Mouse (Mus musculus): Measurements from ENCODE around the gene Trim46. TPM values are rescaled to one million over a fixed set of nuclear protein-coding genes. Genes with fewer than 3 reads are reported as not detected.

The Trim46 gene
- total RNA-seq, 1 experiment = 3.1 TPM

GRCm38 (mm10) chr3:89278107-89278506, 32.0 kb upstream of the Trim46 start:
- TF ChIP-seq CHD2 (IDR thresholded peaks at IDR 0.05; ENCODE audit: low read depth, low read length) (no peak), MAFK (IDR thresholded peaks at IDR 0.05; ENCODE audit: insufficient read depth, low read depth, low read length) (no peak), HCFC1 (IDR thresholded peaks at IDR 0.05; ENCODE audit: borderline replicate concordance, insufficient read depth, low read length) (no peak), ZC3H11A (IDR thresholded peaks at IDR 0.05; ENCODE audit: borderline replicate concordance, low read depth, low read length) (no peak), ZNF384 (IDR thresholded peaks at IDR 0.05; ENCODE audit: low read depth, low read length) (no peak)
- Histone ChIP-seq H3K4me1 (ENCODE audit: control insufficient read depth in 2 of 2, insufficient read depth in 2 of 2, low read length in 2 of 2, poor library complexity in 1 of 2) (peaks cover 0 to 17% of the 10 kb centered on the region in 2 experiments; a peak in 1 of 4 replicates), H3K36me3 (ENCODE audit: control insufficient read depth, insufficient read depth, low read length, poor library complexity, severe bottlenecking) (peaks cover 2% of the 10 kb centered on the region; the same call in 1 of the 2 replicates), H3K9ac (ENCODE audit: insufficient read depth, low read depth, low read length, poor library complexity, severe bottlenecking) (no peak overlapping the region), H3K4me3 (ENCODE audit: insufficient read depth in 1 of 2, low read depth in 1 of 2, low read length in 2 of 2, poor library complexity in 1 of 2, severe bottlenecking in 1 of 2) (no peak overlapping the region), H3K27ac (ENCODE audit: insufficient read depth, low read depth, low read length, poor library complexity, severe bottlenecking) (no peak overlapping the region), H3K9me3 (ENCODE audit: control insufficient read depth, insufficient read depth, low read depth, low read length) (no peaks in the 10 kb centered on the region)
- in situ Hi-C loops (cut with MboI; ENCODE audit: low sequenced_read_pairs in 2 of 2, unreplicated experiment in 2 of 2) = no loop called here
- DNase-seq (ENCODE audit: low read depth, low spot score) = no peak

DNA sequence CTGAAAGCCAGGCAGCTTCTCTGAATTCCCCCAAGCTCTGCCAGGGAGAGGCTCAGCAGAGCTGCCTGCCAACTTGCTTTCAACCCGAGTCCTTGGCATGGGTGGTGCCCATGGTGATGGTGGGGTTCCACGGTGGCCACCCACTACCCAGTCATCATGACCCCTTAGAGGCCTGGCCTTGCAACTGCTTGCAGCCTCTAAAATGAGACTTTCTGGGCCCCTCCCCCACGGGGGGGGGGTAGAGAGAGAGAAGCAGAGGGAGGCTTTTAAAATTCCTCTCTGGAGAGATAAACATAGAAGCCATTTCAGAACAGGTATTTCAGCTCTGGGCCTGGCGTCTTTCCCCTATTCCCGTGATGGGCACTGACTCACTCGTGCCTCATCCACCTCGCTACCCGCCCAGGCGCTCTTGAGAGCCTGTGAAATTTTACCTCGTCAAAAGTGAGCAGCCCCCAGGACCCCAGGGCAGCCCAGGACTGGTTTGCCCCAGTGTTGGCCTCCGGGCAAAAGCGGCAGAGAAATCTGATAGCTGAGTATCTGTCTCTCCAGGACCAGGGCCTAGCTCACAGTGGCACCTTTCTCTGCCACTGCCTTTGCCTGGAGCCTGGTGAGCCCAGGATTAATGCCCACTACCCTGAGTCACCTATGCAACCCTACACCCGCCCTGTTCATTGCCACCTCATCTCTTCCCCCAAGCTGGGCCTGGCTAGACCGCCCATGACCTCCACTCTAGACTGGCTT, 31.3 kb upstream of the Trim46 start:
- no peaks in the 10 kb centered on the region for H3K9me3 ChIP-seq (ENCODE audit: control insufficient read depth, insufficient read depth, low read depth, low read length)
- H3K9ac ChIP-seq (ENCODE audit: insufficient read depth, low read depth, low read length, poor library complexity, severe bottlenecking) = no peak overlapping the region
- in situ Hi-C loops (cut with MboI; ENCODE audit: low sequenced_read_pairs in 2 of 2, unreplicated experiment in 2 of 2) = no loop called here
- no peak overlapping the region for H3K27ac ChIP-seq (ENCODE audit: insufficient read depth, low read depth, low read length, poor library complexity, severe bottlenecking)
- H3K4me3 ChIP-seq (ENCODE audit: insufficient read depth in 1 of 2, low read depth in 1 of 2, low read length in 2 of 2, poor library complexity in 1 of 2, severe bottlenecking in 1 of 2) = no peak overlapping the region
- H3K36me3 ChIP-seq (ENCODE audit: control insufficient read depth, insufficient read depth, low read length, poor library complexity, severe bottlenecking) = peaks cover 2% of the 10 kb centered on the region; the same call in 1 of the 2 replicates
- DNase-seq (ENCODE audit: low read depth, low spot score) = no peak
- H3K4me1 ChIP-seq (ENCODE audit: control insufficient read depth in 2 of 2, insufficient read depth in 2 of 2, low read length in 2 of 2, poor library complexity in 1 of 2) = peaks cover 3 to 19% of the 10 kb centered on the region in 2 experiments; a peak in 2 of 4 replicates
- TF ChIP-seq ZNF384 (IDR thresholded peaks at IDR 0.05; ENCODE audit: low read depth, low read length) = no peak
- TF ChIP-seq ZC3H11A (IDR thresholded peaks at IDR 0.05; ENCODE audit: borderline replicate concordance, low read depth, low read length) = no peak
- TF ChIP-seq CHD2 (IDR thresholded peaks at IDR 0.05; ENCODE audit: low read depth, low read length) = no peak
- no peak for TF ChIP-seq HCFC1 (IDR thresholded peaks at IDR 0.05; ENCODE audit: borderline replicate concordance, insufficient read depth, low read length)
- TF ChIP-seq MAFK (IDR thresholded peaks at IDR 0.05; ENCODE audit: insufficient read depth, low read depth, low read length) = no peak

- TF ChIP-seq CHD2 (IDR thresholded peaks at IDR 0.05; ENCODE audit: low read depth, low read length) (no peak), ZC3H11A (IDR thresholded peaks at IDR 0.05; ENCODE audit: borderline replicate concordance, low read depth, low read length) (no peak), HCFC1 (IDR thresholded peaks at IDR 0.05; ENCODE audit: borderline replicate concordance, insufficient read depth, low read length) (no peak), MAFK (IDR thresholded peaks at IDR 0.05; ENCODE audit: insufficient read depth, low read depth, low read length) (no peak), ZNF384 (IDR thresholded peaks at IDR 0.05; ENCODE audit: low read depth, low read length) (no peak)
- Histone ChIP-seq H3K4me1 (ENCODE audit: control insufficient read depth in 2 of 2, insufficient read depth in 2 of 2, low read length in 2 of 2, poor library complexity in 1 of 2) (peaks cover 3 to 17% of the 10 kb centered on the region in 2 experiments; a peak in 3 of 4 replicates), H3K9me3 (ENCODE audit: control insufficient read depth, insufficient read depth, low read depth, low read length) (no peaks in the 10 kb centered on the region), H3K36me3 (ENCODE audit: control insufficient read depth, insufficient read depth, low read length, poor library complexity, severe bottlenecking) (peaks cover 2% of the 10 kb centered on the region; the same call in 1 of the 2 replicates), H3K9ac (ENCODE audit: insufficient read depth, low read depth, low read length, poor library complexity, severe bottlenecking) (no peak overlapping the region), H3K27ac (ENCODE audit: insufficient read depth, low read depth, low read length, poor library complexity, severe bottlenecking) (no peak overlapping the region), H3K4me3 (ENCODE audit: insufficient read depth in 1 of 2, low read depth in 1 of 2, low read length in 2 of 2, poor library complexity in 1 of 2, severe bottlenecking in 1 of 2) (no peak overlapping the region)
- no peak for DNase-seq (ENCODE audit: low read depth, low spot score)
- in situ Hi-C loops (cut with MboI; ENCODE audit: low sequenced_read_pairs in 2 of 2, unreplicated experiment in 2 of 2) = no loop called here
These were observed 30.0 kb upstream of the Trim46 start for GRCm38 (mm10) chr3:89276061-89276460.

GRCm38 (mm10) chr3:89271760-89272159, 25.7 kb upstream of the Trim46 start:
- DNase-seq (ENCODE audit: low read depth, low spot score) = no peak
- in situ Hi-C loops (cut with MboI; ENCODE audit: low sequenced_read_pairs in 2 of 2, unreplicated experiment in 2 of 2) = no loop called here
- Histone ChIP-seq H3K36me3 (ENCODE audit: control insufficient read depth, insufficient read depth, low read length, poor library complexity, severe bottlenecking) (peaks cover 2% of the 10 kb centered on the region; the same call in 1 of the 2 replicates), H3K27ac (ENCODE audit: insufficient read depth, low read depth, low read length, poor library complexity, severe bottlenecking) (no peak overlapping the region), H3K9me3 (ENCODE audit: control insufficient read depth, insufficient read depth, low read depth, low read length) (no peaks in the 10 kb centered on the region), H3K4me1 (ENCODE audit: control insufficient read depth in 2 of 2, insufficient read depth in 2 of 2, low read length in 2 of 2, poor library complexity in 1 of 2) (peaks cover 5 to 16% of the 10 kb centered on the region in 2 experiments; a peak in 3 of 4 replicates), H3K4me3 (ENCODE audit: insufficient read depth in 1 of 2, low read depth in 1 of 2, low read length in 2 of 2, poor library complexity in 1 of 2, severe bottlenecking in 1 of 2) (no peak overlapping the region), H3K9ac (ENCODE audit: insufficient read depth, low read depth, low read length, poor library complexity, severe bottlenecking) (no peak overlapping the region)
- no peak for TF ChIP-seq ZNF384 (IDR thresholded peaks at IDR 0.05; ENCODE audit: low read depth, low read length)
- TF ChIP-seq ZC3H11A (IDR thresholded peaks at IDR 0.05; ENCODE audit: borderline replicate concordance, low read depth, low read length) = no peak
- no peak for TF ChIP-seq MAFK (IDR thresholded peaks at IDR 0.05; ENCODE audit: insufficient read depth, low read depth, low read length)
- TF ChIP-seq HCFC1 (IDR thresholded peaks at IDR 0.05; ENCODE audit: borderline replicate concordance, insufficient read depth, low read length) = no peak
- TF ChIP-seq CHD2 (IDR thresholded peaks at IDR 0.05; ENCODE audit: low read depth, low read length) = no peak

All from ES-E14 (cell line).